Mouse (Mus musculus) gonadal fat pad, adult 2 months (tissue): ENCODE data around the gene Zbtb37. TPM values are rescaled to one million over a fixed set of nuclear protein-coding genes. Genes with fewer than 3 reads are reported as not detected.

Experiments
- DNase-seq: peaks from one replicate; pipeline ENCODE4 v3.0.0-alpha.2; 2012; ENCODE audit warnings: low read depth
- polyA plus RNA-seq: library from polyadenylated mRNA; depleted of rRNA; stranded (reverse); fragments of >200 nt; gene quantifications from 2 replicates; pipeline ENCODE4 v1.2.3, GENCODE M21; 2012; rRNA removed

Zbtb37 gene
- polyA plus RNA-seq, result 2.4 and 3.0 TPM in 2 replicates

DNA sequence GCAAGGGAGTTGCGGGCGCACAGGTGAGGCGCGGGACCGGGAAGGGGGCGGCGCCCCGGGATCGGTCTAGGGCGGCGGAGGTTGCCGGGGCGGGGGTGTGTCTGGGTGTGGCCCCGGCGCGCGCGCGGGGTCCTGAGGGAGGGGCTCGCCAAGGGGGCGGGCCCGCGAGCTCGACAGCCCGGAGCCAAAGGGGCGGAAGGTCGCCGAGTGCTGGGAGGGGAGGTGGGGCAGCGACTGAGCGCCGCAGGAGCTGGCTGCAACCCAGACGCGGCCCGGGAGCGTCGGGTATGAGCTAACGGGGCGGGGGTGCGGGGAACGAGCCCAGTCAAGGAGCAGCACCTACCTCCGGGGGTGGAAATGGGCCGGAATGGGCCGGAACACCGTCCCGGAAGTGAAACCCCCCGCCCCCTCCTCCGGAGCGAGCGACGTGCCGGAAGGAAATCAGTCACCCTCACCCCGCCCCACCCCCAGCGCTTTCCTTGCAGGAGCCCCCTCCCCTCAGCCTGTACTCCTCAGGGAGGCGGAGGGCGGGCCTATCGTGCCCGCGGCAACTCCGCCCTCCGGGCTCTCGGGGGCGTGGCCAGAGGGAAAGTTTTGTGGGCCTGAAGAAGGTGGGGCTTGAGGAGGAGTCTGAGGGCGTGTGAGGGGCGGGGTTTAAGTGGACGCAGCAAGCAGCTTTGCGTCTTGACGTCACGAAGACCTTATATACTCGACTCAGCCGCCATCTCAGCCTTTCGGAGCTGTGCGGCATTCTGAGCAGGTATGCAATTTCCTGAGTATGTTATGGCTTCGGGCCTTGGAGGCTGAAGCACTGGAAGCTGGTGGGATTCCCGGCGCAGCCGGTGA, at the start of gene Zbtb37:
TSS of gene Zbtb37 (minus strand) at position 415 of the 846 bp plus-strand sequence.
- DNase-seq, result no peak

DNA sequence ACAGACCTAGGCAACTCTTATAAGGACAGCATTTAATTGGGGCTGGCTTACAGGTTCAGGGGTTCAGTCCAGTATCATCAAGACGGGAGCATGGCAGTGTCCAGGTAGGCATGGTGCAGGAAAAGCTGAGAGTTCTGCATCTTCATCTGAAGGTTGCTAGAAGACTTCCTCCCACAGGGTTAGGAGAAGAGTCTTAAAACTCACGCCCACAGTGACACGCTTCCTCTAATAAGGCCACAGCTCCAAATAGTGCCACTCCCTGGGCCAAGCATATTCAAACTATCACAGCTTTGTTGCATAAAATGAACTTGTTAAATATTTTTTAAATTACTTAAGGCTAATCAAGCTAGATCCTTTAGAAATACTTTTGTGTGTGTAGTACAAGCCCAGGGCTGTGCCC, 42.6 kb upstream of the Zbtb37 start:
- no peak for DNase-seq

DNA sequence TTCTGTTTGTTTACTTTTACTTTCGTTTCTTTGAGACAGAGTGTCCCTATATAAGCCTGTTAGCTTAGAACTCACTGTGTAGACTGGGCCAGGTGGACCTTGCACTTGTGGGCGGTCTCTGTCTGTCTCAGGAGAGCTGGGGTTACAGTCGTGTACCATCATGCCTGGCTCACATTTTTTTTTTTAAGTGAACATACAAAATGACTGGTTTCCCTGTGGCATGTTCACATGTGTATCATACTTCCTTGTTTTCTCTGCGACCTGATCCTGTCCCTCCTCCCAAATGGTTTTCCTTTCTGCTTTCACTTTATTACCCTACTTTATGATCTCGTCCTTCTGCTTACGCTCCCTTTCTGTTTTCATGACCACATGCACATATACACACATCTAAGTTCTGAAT, 41.6 kb upstream of the Zbtb37 start:
- DNase-seq, result no peak

DNA sequence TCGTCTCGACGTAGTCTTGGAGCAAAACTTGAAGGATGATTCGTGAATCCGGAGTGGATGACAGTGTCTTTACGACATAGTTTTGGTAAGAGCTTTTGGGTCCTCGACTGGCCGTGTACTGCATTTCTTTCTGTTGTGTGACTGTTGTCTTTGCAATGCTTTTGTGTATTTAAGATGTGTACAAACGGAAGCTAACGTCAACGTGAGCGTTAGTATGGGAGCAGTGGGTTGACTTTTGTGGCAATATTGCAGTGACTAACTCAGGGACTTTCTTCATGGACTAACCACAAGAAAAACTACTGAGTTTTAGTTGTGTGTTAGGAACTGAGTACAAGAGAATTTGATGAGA, 36.6 kb upstream of the Zbtb37 start:
- no peak for DNase-seq

DNA sequence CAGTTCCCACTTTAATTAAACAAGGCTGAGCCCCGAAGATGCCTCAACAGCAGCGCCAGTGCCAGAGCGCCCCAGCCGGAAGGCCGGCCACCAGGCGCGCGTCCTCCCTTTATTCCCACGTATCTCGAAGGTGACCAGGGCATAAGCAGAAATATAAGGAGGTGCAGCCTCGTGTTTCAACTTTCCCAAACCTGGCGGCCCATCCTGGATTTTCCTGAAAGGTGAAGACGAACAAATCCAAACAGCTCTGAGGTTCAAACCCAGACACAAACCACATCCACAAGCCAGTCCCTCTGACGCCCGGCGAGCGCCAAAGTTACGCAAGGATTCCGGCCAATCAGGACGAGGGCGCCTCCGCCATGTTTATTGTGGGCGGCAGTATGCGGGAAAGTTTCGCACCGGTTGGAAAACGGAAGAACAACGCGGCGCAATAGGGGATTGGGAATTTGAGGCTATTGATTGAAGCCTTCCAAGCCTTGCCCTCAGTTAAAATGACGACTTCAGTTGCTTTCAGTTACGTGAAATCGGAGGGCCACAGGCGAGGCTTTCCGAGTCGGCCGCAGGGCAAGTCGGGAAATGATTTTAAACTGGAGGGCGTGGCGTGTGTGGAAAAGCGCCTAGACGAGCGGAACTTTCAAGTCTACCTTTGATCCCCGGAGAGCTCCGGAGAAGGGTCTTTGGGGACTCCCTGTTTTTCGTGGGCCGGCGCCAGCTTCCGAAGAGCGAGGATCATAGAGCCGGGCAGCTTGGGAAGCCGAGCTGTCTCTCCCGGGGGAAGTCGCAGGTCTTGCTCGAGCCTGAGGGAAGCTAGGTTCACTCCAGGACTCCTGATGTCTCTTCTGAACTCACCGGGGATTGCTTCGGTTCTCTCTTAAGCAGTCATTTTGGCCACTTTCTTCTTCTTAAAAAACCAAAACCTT, 36.0 kb upstream of the Zbtb37 start, which contains the start of the genes Dars2 and Cenpl:
TSS of gene Dars2 (minus strand) at position 307 of the 920 bp plus-strand sequence.
TSS of gene Cenpl (plus strand) at position 362 of the 920 bp plus-strand sequence.
- DNase-seq, result peak; percentile 70

DNA sequence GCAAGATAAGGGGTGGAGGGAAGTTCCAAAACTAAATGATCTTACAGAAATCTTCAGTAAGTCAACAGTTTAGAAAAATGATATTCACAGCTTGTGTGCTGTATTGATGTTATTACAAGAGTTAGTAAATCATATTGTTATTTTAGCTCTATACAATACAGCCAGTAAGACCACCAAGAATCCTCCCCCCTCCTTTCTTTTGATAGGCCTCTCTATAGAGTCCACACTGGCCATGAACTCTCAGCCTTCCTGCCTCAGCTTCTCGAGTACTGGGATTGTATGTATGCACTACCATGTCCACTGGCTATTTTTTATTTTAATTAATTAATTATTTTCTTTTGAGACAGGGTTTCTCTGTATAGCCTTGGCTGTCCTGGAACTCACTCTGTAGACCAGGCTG, 28.7 kb upstream of the Zbtb37 start:
- DNase-seq, result no peak

DNA sequence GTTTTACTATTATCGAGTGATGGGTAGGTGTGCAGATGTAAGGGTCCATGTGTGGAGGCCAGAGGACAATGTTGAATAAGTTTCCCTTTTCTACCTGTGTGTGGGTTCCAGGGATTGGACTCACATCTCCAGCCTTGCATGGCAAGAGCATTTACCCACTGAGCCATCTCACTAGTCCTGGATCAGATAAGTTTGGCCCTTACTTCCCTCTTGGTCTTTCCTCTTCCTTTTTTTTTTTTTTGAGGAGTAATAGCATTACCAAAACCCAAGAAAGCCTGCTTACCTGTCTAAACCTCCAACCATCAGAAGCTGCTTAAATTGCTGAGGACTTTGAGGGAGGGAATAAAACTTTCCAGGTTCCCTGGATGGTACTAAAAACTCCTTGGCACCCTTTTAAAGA, 22.5 kb upstream of the Zbtb37 start:
- DNase-seq, result no peak

DNA sequence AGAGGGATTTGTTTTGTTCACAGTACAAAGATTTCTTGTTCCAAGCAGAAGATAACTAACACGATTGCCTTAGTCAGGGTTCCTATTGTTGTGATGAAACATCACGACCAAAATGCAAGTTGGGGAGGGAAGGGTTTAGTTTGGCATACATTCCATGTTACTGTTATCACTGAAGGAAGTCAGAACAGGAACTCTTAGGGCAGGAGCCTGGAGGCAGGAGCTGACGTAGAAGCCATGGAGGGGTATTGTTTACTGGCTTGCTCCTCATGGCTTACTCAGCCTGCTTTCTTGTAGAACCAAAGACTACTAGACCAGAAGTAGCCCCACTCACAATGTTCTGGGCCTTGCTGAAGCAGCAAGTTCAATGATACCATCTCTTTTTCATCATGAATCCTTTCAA, 12.3 kb upstream of the Zbtb37 start:
- DNase-seq, result no peak

DNA sequence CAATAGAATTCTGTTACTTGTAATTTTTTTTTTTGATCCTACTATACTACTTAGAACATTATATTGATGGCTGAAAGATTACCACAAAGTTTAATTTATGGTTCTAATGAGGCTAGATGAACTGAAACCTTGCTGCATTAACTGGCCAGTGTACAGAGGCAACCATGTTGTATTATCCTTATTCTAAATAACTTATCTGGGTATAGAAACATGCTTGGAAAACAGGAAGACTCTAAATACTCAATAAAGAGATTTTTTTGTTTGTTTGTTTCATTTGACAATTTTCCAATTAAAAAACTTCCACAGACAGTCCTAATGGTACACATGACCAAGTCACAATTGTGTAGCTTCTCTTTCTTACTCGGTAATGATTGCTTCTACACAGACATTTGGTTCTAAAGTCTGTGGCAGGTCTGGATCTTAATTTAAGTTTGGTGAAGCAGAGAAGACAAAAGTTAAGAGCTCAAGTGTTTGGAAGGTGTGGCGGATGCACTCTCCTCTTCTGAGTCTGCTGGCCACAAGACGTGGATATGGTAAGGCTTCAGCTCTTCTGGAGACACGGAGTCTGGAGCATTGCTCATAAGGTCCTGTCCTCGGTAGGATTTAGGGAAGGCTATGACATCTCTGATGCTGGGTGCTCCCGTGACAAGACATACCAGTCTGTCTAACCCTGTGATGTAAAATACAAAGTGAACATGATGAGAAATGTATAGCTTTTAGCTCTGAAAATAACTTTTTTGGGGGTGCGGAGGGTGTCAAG, 6.8 kb upstream of the Zbtb37 start:
- DNase-seq, result no peak

DNA sequence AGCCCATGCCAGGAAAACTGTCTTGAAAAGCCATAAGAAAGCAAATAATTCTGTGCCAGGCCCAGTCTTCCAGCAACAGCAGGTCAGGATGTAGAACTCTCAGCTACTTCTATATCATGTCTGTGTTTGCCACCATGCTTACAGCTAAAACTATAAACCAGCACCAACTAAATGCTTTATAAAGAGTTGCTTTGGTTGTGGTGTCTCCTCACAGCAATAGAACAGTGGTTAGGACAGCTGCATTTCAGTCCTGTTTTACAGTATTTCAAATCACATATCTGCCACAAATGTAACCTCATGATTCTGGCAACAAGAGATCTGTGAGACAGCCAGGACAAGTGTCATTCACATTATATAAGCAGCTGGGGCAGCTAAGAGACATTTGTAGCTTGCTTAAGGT, 6.2 kb upstream of the Zbtb37 start:
- DNase-seq, result no peak

DNA sequence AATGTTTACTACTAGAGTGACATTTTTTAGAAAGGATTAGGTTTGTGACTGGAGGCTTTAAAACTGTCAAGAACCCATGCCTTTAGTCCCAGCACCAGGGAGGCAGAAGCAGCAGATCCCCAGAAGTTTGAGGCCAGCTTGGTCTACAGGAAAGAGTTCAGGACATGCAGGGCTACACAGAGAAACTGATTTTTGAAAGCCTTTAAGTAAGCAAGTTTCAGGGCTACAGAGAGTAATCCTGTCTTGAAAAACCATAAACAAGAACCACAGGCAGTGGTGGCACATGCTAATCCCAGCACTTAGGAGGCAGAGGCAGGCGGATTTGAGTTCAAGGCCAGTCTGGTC, 5.7 kb upstream of the Zbtb37 start:
- DNase-seq, result no peak

DNA sequence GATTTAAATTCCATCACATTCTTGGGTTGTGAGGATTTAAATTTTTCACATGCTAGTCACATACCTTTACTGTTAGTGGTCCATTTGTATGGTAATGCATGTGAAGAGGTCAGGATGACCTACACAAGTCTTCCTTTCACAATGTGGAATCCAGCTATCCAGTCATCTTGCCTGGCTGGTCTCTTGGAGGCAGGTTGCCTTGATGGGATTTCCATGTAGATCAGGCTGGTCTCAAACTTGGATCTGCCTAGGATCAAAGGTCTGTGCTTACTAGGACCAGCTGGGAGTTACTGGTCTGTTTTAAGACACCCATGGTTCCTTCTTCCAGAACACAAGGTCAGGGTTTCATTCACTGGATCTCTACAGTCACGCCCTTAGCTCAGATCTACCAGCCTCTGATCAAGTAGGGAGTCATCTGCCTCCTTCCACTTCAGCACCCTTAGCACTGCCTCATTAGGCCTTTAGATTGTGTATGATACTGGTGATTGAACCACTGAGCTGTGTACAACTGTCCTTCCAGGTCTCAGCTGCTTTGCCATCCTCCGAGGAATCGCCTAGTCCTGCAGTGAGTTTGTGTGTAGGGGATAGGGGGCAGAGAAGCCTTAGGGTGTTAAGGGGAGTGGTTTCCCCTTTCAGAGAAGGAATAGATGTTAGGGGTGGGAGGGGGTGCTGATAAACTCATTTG, 5.2 kb upstream of the Zbtb37 start:
- no peak for DNase-seq

DNA sequence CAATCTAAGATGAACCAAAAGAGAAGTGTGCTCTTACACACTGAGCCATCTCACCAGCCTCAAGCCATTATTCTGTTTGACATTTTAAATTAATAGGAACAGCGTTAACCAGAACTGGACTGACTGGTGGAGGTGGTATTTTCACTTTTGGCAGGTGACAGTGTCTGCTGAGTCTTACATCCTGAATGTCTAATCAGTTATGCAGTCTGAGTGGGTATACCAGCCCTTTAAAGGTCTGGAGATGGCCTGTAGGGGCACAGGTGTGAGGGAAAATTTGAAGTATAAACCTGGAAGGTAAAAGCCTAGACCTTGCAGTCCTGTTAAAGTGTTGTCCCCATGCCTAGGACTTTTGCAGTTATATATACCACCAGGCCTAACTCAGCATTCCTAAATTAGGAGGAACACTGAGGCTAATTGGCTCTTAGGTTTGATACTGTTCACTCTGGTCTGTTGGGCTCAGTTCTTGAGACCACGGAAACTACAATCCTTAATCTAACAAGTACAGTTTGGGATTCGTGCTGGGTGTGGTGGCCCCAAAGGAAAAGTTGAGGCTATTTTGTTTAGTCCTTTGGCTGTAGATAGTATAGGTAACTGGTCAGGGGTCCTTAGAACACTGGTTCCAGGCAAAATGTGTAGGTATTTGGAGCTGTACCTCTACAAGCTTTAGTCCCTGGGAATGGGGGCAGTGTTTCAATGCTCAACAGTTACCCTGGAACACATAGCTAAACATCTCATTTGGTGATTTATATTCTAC, 4.5 kb upstream of the Zbtb37 start:
- no peak for DNase-seq

DNA sequence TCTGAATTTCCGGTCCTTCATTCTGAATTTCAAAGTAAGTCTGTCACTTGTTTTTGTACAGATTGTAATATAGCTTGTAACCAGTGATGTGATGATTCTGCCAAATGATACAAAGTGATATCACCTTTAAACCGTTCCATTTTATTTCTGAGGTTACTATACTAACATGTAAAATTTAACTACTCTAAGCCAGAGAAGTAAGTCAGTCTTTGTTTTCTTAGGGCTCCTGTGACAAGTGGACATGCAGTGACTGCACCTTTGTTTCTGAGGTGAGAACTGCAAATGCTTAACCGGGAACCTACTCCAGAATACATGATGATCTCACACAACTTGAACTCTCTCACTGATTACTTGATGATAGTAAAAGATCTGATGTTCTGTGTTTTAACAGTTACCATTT, 3.4 kb upstream of the Zbtb37 start:
- DNase-seq, result no peak

DNA sequence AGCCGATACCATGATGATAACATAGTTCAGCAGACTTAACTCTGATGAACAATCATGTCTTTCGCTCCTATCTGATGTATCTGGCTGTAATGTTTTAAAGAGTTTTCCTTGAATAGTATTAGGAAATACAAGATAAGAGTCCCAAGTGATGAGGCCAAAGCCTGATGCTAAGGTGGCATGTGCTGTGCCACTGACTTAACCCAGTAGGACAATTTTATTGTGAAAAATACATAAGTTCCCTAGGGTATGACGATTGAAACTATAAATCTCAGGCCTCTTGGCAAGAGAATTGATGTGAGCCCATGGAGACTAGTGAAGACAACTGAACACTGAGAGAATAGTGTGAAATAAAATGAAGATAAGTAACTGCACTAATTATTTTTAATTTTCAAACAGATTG, 3.0 kb upstream of the Zbtb37 start:
- no peak for DNase-seq

DNA sequence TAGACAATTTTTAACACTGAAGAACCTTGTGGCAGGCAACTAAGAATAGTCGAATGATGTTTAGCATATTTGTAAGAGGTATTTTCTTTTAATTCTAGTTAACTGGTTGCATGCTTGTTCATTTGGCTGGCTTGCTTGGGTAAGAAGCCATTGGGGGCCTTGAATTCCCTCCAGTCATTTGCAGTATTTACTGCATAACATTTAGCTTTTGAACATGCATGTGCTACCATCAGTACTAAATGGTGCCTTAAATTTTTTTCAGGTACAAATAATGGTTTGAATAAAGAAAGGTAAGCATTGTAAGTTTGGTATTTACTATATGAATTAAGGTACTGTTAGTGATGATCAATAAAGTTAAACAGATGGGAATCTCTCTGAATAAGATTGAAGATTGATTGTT, 2.4 kb upstream of the Zbtb37 start:
- no peak for DNase-seq

DNA sequence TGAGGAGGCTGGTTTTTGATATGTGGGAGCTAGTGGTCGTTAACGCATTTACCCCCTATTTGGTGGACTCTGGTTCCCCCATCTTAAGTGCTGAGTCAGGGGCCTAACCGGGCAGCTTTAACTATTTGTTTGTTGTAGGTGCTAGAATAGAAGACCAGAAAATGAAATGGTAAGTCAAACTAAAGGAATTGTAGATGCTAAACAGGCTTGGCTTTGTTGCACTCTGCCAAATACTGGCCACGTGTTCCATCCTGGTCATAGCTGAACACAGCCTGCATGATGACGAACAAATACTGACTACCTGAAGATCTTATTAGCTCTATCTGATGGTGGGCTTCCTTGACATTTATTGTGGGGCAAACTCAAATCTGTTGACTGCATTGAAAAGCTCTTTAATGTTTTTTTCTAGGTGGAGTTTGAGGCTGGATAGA, 1.8 kb upstream of the Zbtb37 start:
- no peak for DNase-seq

DNA sequence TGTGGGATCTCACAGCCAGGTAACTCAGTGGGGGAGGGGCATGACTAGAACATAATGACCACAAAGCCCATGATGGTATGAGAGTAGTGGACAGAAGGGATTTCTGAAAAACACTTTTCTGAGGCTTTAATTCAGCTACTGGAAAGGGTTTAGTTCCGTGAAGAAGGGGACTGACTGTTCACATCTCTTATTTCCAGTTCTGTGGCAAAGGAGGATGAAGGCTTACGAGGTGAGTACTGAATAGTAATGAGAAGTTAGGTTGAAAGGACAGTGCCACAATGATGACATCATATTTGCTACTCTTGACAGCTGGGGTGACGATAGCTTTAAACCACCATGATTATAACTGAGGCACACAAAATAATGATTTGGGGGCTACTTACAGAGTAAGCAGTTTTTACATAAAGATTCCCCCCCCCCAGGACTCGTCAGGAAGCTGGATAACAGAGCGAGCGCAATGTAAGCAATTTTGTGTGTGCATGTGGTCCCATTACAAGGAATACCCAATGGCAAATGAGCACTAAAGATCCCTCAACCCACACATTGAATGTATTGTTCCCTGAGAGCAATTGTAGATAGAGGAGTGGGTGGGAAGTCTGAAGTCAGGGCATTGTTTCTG, 1.2 kb upstream of the Zbtb37 start:
- DNase-seq, result no peak

DNA sequence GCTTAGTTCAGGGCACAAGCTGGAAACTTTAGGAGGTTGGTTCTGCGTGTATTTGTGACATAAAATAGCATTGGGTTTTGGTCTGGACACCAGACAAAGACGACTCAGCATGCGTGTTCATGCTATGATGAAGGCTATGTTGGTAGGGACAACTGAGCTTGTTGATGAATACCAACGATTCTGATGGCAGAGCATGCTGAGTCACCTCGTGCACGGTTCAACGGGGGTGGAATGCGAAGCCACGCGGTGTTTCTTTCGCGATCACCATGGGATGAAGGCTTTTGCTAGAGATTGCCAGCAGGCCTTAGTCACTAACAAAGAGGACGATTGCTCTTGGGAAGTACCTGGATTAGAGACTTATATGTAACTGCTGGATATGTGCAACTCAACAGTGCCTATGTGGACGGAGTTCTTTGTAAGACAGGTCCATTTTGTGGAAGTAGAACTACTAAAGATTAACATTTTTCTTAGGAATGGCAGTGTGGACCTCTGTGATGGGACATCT, 684 bp upstream of the Zbtb37 start:
- no peak for DNase-seq

DNA sequence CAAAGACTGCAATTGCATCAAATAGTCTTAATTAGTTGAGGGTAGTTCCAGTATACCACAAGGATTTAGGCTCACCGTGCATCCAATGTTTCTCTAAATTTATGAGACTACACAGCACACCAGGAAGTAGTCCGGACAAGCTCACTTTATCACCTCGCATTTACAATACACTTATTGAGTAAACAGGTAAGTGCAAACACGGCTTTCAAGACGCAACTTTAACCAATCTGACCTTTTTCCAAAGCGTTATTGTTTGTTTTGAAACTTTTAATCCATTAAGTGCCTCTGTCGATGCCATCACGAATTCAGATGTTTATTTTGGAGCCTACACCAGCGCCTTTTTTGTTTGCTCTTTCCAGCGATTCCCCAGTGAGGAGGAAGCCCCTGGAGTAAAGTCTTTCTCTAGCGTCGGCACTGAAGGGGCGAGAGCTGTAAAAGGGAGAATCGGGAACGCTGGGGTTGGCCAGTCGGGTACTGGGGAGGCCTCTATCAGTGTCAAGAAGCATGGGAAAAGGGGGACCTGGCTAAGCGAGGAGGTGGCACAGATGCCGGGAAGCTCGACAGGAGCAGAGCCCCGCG, 704 bp downstream of the Zbtb37 start:
- no peak for DNase-seq
